Mouse (Mus musculus): Measurements from ENCODE around the gene Cyb5r1. TPM values are rescaled to one million over a fixed set of nuclear protein-coding genes. Genes with fewer than 3 reads are reported as not detected.

Cyb5r1 gene
- 73.0 and 80.6 TPM in 2 replicates for polyA plus RNA-seq (2012; rRNA removed)

DNA sequence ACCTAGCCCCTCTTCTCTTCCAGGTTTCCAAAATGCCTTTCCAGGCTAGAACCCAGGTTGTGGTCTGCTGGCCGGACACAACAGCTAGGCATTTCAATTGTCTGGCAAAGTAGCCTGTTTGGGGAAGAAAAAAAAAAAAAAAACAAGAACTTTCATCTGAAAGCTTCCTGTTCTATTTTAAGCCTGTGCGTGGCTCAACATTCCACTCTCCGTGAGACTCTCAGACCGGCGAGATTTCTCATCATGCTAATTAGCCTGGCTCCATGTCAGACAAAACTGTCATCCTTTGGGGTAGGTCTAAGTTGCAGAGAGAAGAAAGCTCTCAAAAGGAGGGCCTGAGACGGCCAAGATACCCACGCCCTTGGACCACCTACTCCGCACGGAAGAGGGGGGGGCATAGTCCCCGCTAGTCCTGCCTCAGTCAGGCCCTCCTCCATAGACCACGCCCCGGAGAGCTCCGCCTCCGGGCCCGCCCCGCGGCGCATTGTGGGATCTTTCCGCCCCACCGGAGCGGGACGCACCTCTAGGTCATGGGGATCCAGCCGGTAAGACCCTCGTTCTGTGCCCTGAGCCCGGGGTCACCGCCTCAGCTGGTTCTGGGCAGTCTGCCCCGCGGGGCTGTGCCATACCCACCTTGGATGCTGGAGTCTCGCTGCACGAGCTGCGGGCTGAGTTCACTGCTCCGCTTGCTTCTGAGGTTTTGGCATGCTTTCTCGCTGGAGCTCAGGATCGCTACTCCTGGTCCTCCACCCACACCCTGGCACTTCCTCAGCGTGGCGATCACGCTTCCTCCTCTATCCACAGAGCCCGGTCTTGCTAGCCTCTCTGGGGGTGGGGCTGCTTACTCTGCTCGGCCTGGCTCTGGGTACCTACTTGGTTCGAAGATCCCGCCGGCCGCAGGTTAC lies at the start of gene Cyb5r1:
Gene Cyb5r1 (plus strand): TSS at position 51 of the 905 bp plus-strand sequence.

DNA sequence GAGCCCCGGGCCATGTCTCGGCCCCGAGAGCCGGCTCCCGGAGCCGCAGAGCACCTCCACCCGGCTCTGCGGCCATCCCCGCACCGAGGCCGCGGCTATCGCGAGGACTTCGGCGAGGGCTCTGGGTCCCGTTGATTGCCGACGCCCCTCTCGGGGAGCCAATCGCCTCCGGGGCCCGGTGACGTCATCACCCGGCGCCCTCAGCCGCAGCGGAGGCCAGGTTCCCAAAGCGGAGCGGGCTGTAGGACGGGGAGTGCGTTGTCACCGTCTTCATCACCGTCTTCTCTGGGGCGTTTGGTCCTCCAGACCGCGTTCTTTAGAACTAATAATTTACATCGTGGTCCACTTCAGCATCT lies 43.5 kb upstream of the Cyb5r1 start, which contains the start of gene Tmem183a:
Gene Tmem183a (minus strand): TSS at position 123 of the 356 bp plus-strand sequence.

DNA sequence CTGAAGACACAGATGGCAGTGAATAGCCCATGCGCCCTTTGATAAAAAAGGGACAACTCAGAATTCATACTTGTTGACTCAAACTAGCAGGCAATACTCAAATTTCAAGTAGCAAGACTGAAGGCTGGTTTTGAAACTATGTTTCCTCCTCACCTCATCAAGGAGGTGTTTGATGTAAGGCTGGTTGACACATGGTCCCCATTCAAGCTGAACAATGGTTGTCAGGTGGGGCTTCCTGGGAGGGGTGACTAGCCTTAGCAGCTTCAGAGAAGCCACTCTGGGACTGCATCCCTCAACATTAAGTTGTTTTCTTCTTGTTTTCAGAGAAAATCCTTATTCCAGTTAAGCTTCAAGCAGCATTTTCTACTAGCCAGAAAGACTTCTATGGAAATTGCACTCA lies 19.7 kb upstream of the Cyb5r1 start, which contains the start of gene 4933406M09Rik:
Gene 4933406M09Rik (plus strand): TSS at position 275 of the 400 bp plus-strand sequence.

DNA sequence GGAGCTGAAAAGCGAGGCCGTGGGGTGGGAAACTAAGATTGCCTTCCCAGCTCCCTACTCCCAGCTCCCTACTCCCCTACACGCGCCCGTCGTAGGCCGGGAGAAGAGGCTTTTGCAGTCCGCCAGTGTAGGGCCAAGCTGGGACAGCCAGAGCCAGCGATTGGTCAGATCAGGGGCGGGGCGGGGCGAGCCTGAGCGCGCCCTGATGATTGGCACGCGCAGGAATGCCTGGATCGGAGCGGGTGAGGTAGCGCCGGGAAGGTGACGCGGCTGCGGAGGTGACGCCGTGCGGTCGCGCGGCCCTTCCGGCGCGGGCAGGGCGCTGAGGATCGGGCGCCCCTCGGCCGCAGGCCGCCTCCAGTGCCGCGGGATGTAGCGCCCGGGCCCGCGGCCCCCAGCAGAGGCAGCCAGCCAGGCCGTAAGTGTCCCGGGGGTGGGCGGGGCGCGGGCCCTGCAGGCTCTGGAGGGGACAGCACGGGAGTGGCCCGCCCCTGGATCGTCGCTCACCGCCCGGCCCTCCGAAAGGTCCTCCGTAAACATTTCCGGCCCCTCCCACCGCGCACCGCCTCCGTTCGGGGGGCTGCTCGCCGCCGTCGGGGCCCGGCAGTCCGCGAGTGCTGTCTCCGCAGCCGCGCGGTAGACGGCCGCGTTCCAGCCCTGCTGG lies 9.9 kb downstream of the Cyb5r1 start, which contains the start of gene Adipor1:
Gene Adipor1 (plus strand): TSS at position 211 of the 664 bp plus-strand sequence.

DNA sequence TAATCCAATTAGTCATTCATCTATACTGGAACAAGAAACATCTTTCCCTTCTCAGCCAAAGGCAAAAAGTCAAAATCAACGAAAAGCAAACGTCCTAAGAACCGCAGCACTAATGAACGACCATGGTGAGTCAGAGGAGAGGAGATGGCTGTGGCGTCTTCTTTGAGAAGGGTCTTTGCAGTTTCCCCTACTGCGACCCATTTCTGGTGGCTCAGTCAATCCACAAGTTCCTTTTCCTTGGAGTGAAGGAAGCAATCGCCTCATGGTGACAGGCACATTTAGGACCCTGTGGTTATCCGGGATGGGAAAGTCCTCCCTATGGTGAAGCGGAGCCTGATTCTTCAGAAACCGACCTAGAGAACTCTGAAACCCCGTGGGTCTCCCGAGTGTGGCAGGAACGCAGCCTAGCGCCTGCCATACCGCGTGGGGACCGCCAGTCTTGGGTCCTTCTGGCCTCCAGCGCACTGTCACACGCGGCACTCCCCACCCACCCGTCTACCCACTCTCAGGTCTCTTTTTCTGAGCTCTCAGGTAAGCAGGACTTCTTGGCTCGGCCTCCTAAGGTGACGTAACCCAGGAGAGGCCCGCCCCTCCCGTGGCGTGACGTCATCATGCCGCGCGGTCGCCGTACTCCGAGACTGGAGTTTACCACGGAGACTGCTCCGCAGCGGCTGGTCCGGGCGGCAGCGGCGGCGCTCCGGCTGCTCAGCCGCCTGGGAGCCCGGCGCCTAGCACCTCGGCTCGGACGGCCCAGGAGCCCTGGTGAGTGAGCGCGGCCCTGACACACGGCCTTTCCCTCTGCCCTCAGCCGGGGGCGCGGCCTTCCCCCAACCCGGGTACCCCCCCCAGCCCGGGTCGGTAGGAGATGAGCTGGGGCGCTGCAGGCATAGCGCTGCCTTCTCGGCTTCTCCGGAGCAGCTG lies 49.8 kb downstream of the Cyb5r1 start, which contains the start of gene Klhl12:
Gene Klhl12 (plus strand): TSS at position 628 of the 921 bp plus-strand sequence.

Other genes starting within 250 kb of the Cyb5r1 start
- 1.1 and 2.4 TPM in 2 replicates for gene Chil1, start 223.4 kb upstream of the Cyb5r1 start, polyA plus RNA-seq (2012; rRNA removed)
- not detected in 2 replicates for gene Mybph, start 212.1 kb upstream of the Cyb5r1 start, polyA plus RNA-seq (2012; rRNA removed)
- 21.1 and 22.9 TPM in 2 replicates for gene Adora1, start 170.1 kb upstream of the Cyb5r1 start, polyA plus RNA-seq (2012; rRNA removed)
- not detected in 2 replicates for gene Myog, start 115.6 kb upstream of the Cyb5r1 start, polyA plus RNA-seq (2012; rRNA removed)
- 7.8 and 10.4 TPM in 2 replicates for gene Ppfia4, start 72.6 kb upstream of the Cyb5r1 start, polyA plus RNA-seq (2012; rRNA removed)
- gene Tmem183a, start 43.6 kb upstream of the Cyb5r1 start, polyA plus RNA-seq (2012; rRNA removed): 52.3 and 58.2 TPM in 2 replicates
- not detected in 2 replicates for gene 4933406M09Rik, start 19.6 kb upstream of the Cyb5r1 start, polyA plus RNA-seq (2012; rRNA removed)
- 114 and 145 TPM in 2 replicates for gene Adipor1, start 9.8 kb downstream of the Cyb5r1 start, polyA plus RNA-seq (2012; rRNA removed)
- gene Klhl12, start 50.0 kb downstream of the Cyb5r1 start, polyA plus RNA-seq (2012; rRNA removed): 8.4 and 9.5 TPM in 2 replicates
- 14.6 and 15.3 TPM in 2 replicates for gene Rabif, start 89.1 kb downstream of the Cyb5r1 start, polyA plus RNA-seq (2012; rRNA removed)
- gene Mgat4e, start 144.1 kb downstream of the Cyb5r1 start, polyA plus RNA-seq (2012; rRNA removed): not detected in 2 replicates
- 19.8 and 39.2 TPM in 2 replicates for gene Kdm5b, start 154.6 kb downstream of the Cyb5r1 start, polyA plus RNA-seq (2012; rRNA removed)
- 0.92 and 1.4 TPM in 2 replicates for gene Syt2, start 241.1 kb downstream of the Cyb5r1 start, polyA plus RNA-seq (2012; rRNA removed)

All from ovary, adult 2 months (tissue).